Mouse (Mus musculus) midbrain, embryonic 12.5 days (tissue): Measurements from ENCODE around the gene Casp2. TPM values are rescaled to one million over a fixed set of nuclear protein-coding genes. Genes with fewer than 3 reads are reported as not detected.

Source experiments
- ATAC-seq: fragments of 200-750 bp; cut with Nextera tagmentation; 2 replicates; pipeline ENCODE4 v1.8.0; 2017; ENCODE audit warnings: low read depth, moderate TSS enrichment, moderate library complexity; ENCODE audit not compliant: low FRiP score
- H3K27ac ChIP-seq: fragments of 300-500 bp; sonication (generic); replicated peaks from 2 replicates; pipeline ENCODE4 v1.5.1; 2016; ENCODE audit warnings: mild to moderate bottlenecking
- H3K27me3 ChIP-seq: fragments of 300-500 bp; sonication (generic); 2 replicates; pipeline ENCODE4 v1.6.1; 2016; ENCODE audit warnings: mild to moderate bottlenecking
- H3K36me3 ChIP-seq: fragments of 300-500 bp; sonication (generic); 2 replicates; pipeline ENCODE4 v1.6.1; 2016
- H3K4me1 ChIP-seq: fragments of 300-500 bp; sonication (generic); 2 replicates; pipeline ENCODE4 v1.6.1; 2016
- H3K4me2 ChIP-seq: fragments of 300-500 bp; sonication (generic); replicated peaks from 2 replicates; pipeline ENCODE4 v1.6.1; 2016; ENCODE audit warnings: mild to moderate bottlenecking, moderate library complexity
- H3K4me3 ChIP-seq: fragments of 300-500 bp; sonication (generic); 2 replicates; pipeline ENCODE4 v1.5.1; 2016; ENCODE audit warnings: mild to moderate bottlenecking
- H3K9ac ChIP-seq: fragments of 300-500 bp; sonication (generic); replicated peaks from 2 replicates; pipeline ENCODE4 v1.6.1; 2016; ENCODE audit warnings: mild to moderate bottlenecking, moderate library complexity
- H3K9me3 ChIP-seq: fragments of 300-500 bp; sonication (generic); 2 replicates; pipeline ENCODE4 v1.6.1; 2016; ENCODE audit warnings: mild to moderate bottlenecking
- WGBS: fragments of 180-500 bp; shearing (Covaris S2); methylation state at CpG from one replicate; pipeline ENCODE4 v1.1.7; 2016; 5-methylcytosine and 5-hydroxymethylcytosine counted together
- polyA plus RNA-seq: library from polyadenylated mRNA; unstranded; fragments of >200 nt; fragmentation: Nextera tagmentation; extraction: Ambion mirVana; gene quantifications from 2 replicates; pipeline ENCODE4 v1.2.1, GENCODE M21; 2016

Casp2 gene
- polyA plus RNA-seq, result 76.0 and 79.5 TPM in 2 replicates

- Histone ChIP-seq H3K4me2 (peak within 1 kb of the TSS; percentile 83), H3K4me3 (peak within 1 kb of the TSS; percentile 86), H3K9me3 (no peaks in the 10 kb centered on the region), H3K9ac (peak within 1 kb of the TSS; percentile 84), H3K36me3 (peaks cover 26% of the 10 kb centered on the region), H3K27ac (peak within 1 kb of the TSS; percentile 90), H3K27me3 (peaks cover 5% of the 10 kb centered on the region; the same call in 1 of the 2 replicates), H3K4me1 (peaks cover 11% of the 10 kb centered on the region)
- ATAC-seq, result peak; percentile 99
- under 1% methylated on average over 45 of the region's 51 CpGs for WGBS
Measured at GRCm38 (mm10) chr6:42264626-42265312, at the start of gene Casp2. Casp2 (plus strand) TSS chr6:42264985.

- Histone ChIP-seq H3K27me3 (no peaks in the 10 kb centered on the region), H3K9ac (no peak within 1 kb of the TSS), H3K27ac (no peak within 1 kb of the TSS), H3K4me2 (no peak within 1 kb of the TSS), H3K36me3 (no peaks in the 10 kb centered on the region), H3K4me1 (no peaks in the 10 kb centered on the region), H3K9me3 (no peaks in the 10 kb centered on the region), H3K4me3 (no peak within 1 kb of the TSS)
- WGBS, result 82% methylated on average over 2 of the region's 2 CpGs
- ATAC-seq, result no peak
Measured at GRCm38 (mm10) chr6:42215028-42215427, 49.8 kb upstream of the Casp2 start, which contains the start of gene Tas2r144. Tas2r144 (plus strand) TSS chr6:42215328.

GRCm38 (mm10) chr6:42222286-42222685 lies 42.5 kb upstream of the Casp2 start:
- H3K27me3 ChIP-seq, result no peaks in the 10 kb centered on the region
- 65% methylated on average over 3 of the region's 3 CpGs for WGBS
- H3K9ac ChIP-seq, result no peak overlapping the region
- no peaks in the 10 kb centered on the region for H3K4me1 ChIP-seq
- no peaks in the 10 kb centered on the region for H3K9me3 ChIP-seq
- ATAC-seq, result no peak
- no peak overlapping the region for H3K4me3 ChIP-seq
- no peaks in the 10 kb centered on the region for H3K36me3 ChIP-seq
- no peak overlapping the region for H3K27ac ChIP-seq
- no peak overlapping the region for H3K4me2 ChIP-seq

GRCm38 (mm10) chr6:42225046-42225445 lies 39.7 kb upstream of the Casp2 start:
- Histone ChIP-seq H3K9ac (no peak overlapping the region), H3K4me1 (no peaks in the 10 kb centered on the region), H3K27me3 (no peaks in the 10 kb centered on the region), H3K9me3 (no peaks in the 10 kb centered on the region), H3K4me2 (no peak overlapping the region), H3K4me3 (no peak overlapping the region), H3K27ac (no peak overlapping the region), H3K36me3 (no peaks in the 10 kb centered on the region)
- ATAC-seq, result no peak
- WGBS, result 74% methylated on average over 4 of the region's 4 CpGs

GRCm38 (mm10) chr6:42227240-42228101 lies 37.3 kb upstream of the Casp2 start:
- Histone ChIP-seq H3K4me2 (no peak overlapping the region), H3K27ac (no peak overlapping the region), H3K4me1 (no peaks in the 10 kb centered on the region), H3K27me3 (no peaks in the 10 kb centered on the region), H3K36me3 (no peaks in the 10 kb centered on the region), H3K9me3 (no peaks in the 10 kb centered on the region), H3K4me3 (no peak overlapping the region), H3K9ac (no peak overlapping the region)
- peak; percentile 62; the same call in 1 of the 2 replicates for ATAC-seq
- WGBS, result 33% methylated on average over 17 of the region's 17 CpGs

GRCm38 (mm10) chr6:42229610-42230009 lies 35.2 kb upstream of the Casp2 start:
- Histone ChIP-seq H3K9ac (no peak overlapping the region), H3K9me3 (no peaks in the 10 kb centered on the region), H3K4me1 (no peaks in the 10 kb centered on the region), H3K36me3 (no peaks in the 10 kb centered on the region), H3K4me2 (no peak overlapping the region), H3K27ac (no peak overlapping the region), H3K27me3 (no peaks in the 10 kb centered on the region), H3K4me3 (no peak overlapping the region)
- 76% methylated on average over 4 of the region's 4 CpGs for WGBS
- ATAC-seq, result no peak

DNA sequence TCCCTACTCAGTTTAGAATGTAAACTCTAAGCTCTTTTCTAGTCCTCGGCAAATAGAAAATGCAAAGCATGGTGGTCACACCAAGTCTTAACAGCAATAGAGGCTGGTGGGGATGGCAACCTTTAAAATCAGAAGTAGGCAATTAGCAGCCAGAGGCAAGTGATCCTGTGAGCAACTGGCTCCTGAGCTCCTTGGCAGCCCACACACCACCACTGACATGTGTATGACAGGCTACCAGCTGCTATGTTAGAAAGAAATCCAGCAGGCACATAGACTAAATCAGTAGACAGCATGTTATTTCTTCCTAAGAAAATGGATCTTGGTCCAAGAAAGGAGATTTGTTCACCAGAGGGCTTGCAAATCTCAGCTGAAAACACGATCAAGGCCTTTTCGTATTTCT lies 33.6 kb upstream of the Casp2 start:
- no peak overlapping the region for H3K27ac ChIP-seq
- no peaks in the 10 kb centered on the region for H3K9me3 ChIP-seq
- no peak overlapping the region for H3K9ac ChIP-seq
- no peaks in the 10 kb centered on the region for H3K4me1 ChIP-seq
- no peak overlapping the region for H3K4me2 ChIP-seq
- ATAC-seq, result no peak
- no peaks in the 10 kb centered on the region for H3K27me3 ChIP-seq
- H3K4me3 ChIP-seq, result no peak overlapping the region
- 88% methylated on average over 3 of the region's 3 CpGs for WGBS
- H3K36me3 ChIP-seq, result no peaks in the 10 kb centered on the region

DNA sequence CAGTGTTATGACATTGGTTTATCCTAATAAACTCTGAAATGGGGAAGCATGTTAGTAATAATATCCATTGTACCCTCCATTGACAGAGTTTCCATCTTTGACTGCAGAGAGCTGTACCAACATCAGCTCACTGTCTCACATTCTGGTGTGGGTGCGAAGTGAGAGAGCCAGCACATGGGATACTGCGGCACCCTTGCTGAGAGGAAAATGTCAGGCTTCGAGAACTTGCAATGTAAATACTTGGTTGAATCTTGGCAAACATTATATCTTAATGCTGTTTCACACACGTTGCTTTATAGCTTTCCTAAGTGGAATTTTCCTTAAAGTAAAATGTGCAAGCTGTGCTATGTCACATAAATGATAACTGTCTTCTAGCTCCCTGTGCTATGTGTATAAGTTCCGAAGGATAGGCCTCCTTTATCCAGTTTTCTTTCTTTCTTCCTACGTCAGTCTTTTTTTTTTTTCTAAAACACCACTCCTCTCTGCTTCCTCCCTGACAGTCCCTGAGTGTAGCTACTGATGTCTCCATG lies 27.4 kb upstream of the Casp2 start:
- H3K27ac ChIP-seq, result no peak overlapping the region
- no peak overlapping the region for H3K4me2 ChIP-seq
- H3K4me1 ChIP-seq, result no peaks in the 10 kb centered on the region
- no peaks in the 10 kb centered on the region for H3K27me3 ChIP-seq
- no peaks in the 10 kb centered on the region for H3K9me3 ChIP-seq
- no peak overlapping the region for H3K4me3 ChIP-seq
- H3K9ac ChIP-seq, result no peak overlapping the region
- WGBS, result 69% methylated on average over 6 of the region's 6 CpGs
- ATAC-seq, result no peak
- H3K36me3 ChIP-seq, result no peaks in the 10 kb centered on the region

DNA sequence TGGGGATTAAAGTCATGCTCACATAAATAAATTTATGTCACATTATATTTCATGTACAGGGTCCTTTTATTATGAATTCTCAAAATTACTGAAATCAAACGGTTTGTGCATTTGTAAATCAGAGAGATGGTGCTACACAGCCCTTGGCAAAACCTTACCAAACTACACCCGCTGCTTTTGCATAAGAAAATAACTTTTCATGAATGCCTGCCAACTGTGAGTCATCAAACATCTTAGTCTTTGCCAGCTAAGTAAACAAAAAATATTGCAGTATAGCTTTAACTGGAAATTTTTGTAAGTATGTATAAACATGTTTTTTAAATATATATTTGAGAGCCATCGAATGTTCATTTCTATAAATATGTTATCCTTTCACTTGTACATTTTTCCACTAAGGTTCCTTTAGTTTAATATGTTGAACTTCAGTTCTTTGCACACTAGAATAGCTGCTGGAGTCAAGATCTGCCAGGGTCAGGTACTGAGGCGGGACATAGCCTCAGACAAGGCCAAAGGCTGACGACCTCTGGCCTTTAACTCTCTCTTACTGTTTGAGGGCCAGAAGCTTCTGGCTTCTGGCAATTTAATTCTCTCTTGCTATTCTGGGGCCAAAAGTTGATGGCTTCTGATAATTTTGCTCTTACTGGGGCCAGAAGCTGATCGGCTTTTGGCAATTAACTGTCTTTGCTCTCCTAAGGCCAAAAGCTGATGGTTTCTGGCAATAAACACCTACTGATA lies 23.3 kb upstream of the Casp2 start:
- WGBS, result 79% methylated on average over 6 of the region's 6 CpGs
- Histone ChIP-seq H3K9ac (no peak overlapping the region), H3K36me3 (no peaks in the 10 kb centered on the region), H3K27me3 (peaks cover 5% of the 10 kb centered on the region), H3K9me3 (no peaks in the 10 kb centered on the region), H3K4me3 (no peak overlapping the region), H3K27ac (no peak overlapping the region), H3K4me1 (no peaks in the 10 kb centered on the region), H3K4me2 (no peak overlapping the region)
- ATAC-seq, result no peak

DNA sequence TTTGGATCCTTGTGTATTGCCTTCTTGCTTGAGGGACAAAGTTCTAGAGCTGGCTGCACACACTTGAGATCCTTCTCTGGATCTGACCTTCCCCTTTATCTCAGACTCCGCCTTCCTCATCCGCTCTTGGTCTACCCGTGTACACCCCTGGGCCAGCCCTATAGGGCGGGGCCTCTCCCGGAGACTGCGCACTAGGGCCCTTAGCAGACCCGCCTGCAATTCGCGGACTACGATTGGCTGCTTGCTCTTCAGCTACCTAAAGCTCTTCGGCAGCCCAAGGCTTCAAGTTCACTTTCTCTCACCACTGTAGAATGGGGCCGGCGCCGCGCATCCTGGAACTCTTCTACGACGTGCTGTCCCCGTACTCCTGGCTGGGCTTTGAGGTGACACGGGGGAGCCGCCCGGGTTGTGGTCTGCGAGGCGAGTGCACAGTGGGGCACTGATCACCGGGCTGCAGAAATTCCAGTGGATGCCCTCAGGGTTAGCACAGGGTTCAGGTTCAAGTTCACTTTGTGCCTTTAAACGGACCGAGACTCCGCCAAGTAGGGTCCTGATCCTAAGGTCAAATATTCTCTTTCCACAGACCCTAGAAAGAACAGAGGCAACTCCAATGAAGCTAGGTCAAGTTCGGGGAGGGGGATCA lies 19.0 kb upstream of the Casp2 start, which contains the start of gene Gstk1:
Gene Gstk1 (plus strand): TSS at position 225 of the 643 bp plus-strand sequence.
- H3K4me2 ChIP-seq, result peak within 1 kb of the TSS; percentile 62
- H3K36me3 ChIP-seq, result no peaks in the 10 kb centered on the region
- H3K27me3 ChIP-seq, result peaks cover 19% of the 10 kb centered on the region
- peak within 1 kb of the TSS; percentile 50 for H3K9ac ChIP-seq
- peak within 1 kb of the TSS; percentile 45 for H3K4me3 ChIP-seq
- no peaks in the 10 kb centered on the region for H3K9me3 ChIP-seq
- ATAC-seq, result peak; percentile 100
- H3K27ac ChIP-seq, result no peak within 1 kb of the TSS
- WGBS, result 4% methylated on average over 28 of the region's 28 CpGs
- no peaks in the 10 kb centered on the region for H3K4me1 ChIP-seq

- no peaks in the 10 kb centered on the region for H3K36me3 ChIP-seq
- no peak for ATAC-seq
- H3K4me1 ChIP-seq, result no peaks in the 10 kb centered on the region
- no peak overlapping the region for H3K27ac ChIP-seq
- no peaks in the 10 kb centered on the region for H3K9me3 ChIP-seq
- no peak overlapping the region for H3K9ac ChIP-seq
- H3K27me3 ChIP-seq, result peaks cover 19% of the 10 kb centered on the region
- H3K4me3 ChIP-seq, result no peak overlapping the region
- 6% methylated on average over 8 of the region's 8 CpGs for WGBS
- H3K4me2 ChIP-seq, result no peak overlapping the region
Measured at GRCm38 (mm10) chr6:42247173-42247572, 17.6 kb upstream of the Casp2 start.
